Mouse (Mus musculus) forebrain, embryonic 16.5 days (tissue): ENCODE results near the gene Pecam1. TPM values are rescaled to one million over a fixed set of nuclear protein-coding genes. Genes with fewer than 3 reads are reported as not detected.

Experiments used
- ATAC-seq: fragments of 200-750 bp; cut with Nextera tagmentation; 2 replicates; pipeline ENCODE4 v1.8.0; 2017; ENCODE audit warnings: mild to moderate bottlenecking, moderate library complexity
- H3K27ac ChIP-seq: fragments of 300-500 bp; sonication (generic); 2 replicates; pipeline ENCODE4 v1.5.1; 2014; ENCODE audit warnings: low read length, control low read depth
- H3K27me3 ChIP-seq: fragments of 300-500 bp; sonication (generic); replicated peaks from 2 replicates; pipeline ENCODE4 v1.6.1; 2014; ENCODE audit warnings: low read length; ENCODE audit not compliant: control insufficient read depth, insufficient read depth
- H3K36me3 ChIP-seq: fragments of 300-500 bp; sonication (generic); 2 replicates; pipeline ENCODE4 v1.6.1; 2014; ENCODE audit not compliant: control insufficient read depth, insufficient read depth
- H3K4me1 ChIP-seq: fragments of 300-500 bp; sonication (generic); replicated peaks from 2 replicates; pipeline ENCODE4 v1.6.1; 2014; ENCODE audit warnings: low read length; ENCODE audit not compliant: control insufficient read depth, insufficient read depth
- H3K4me2 ChIP-seq: fragments of 300-500 bp; sonication (generic); 2 replicates; pipeline ENCODE4 v1.6.1; 2014; ENCODE audit warnings: mild to moderate bottlenecking, low read length, control low read depth
- H3K4me3 ChIP-seq: fragments of 300-500 bp; sonication (generic); replicated peaks from 2 replicates; pipeline ENCODE4 v1.5.1; 2014; ENCODE audit warnings: mild to moderate bottlenecking, low read length, control low read depth
- H3K9ac ChIP-seq: fragments of 300-500 bp; sonication (generic); replicated peaks from 2 replicates; pipeline ENCODE4 v1.6.1; 2014; ENCODE audit warnings: low read depth, low read length, control low read depth
- H3K9me3 ChIP-seq: fragments of 300-500 bp; sonication (generic); 2 replicates; pipeline ENCODE4 v1.6.1; 2016; ENCODE audit warnings: low read length; ENCODE audit not compliant: control insufficient read depth
- WGBS: fragments of 180-500 bp; shearing (Covaris S2); extraction: QIAGEN DNeasy Blood & Tissue Kit; methylation state at CpG from one replicate; pipeline ENCODE4 v1.1.7; 2014; 5-methylcytosine and 5-hydroxymethylcytosine counted together
- polyA plus RNA-seq: library from polyadenylated mRNA; unstranded; fragments of >200 nt; fragmentation: Nextera tagmentation; extraction: Ambion mirVana; gene quantifications from 2 replicates; pipeline ENCODE4 v1.2.1, GENCODE M21; 2015

Pecam1 gene
- polyA plus RNA-seq, 1 experiment from 2014 or later: 14.7 TPM

GRCm38 (mm10) chr11:106707866-106708265 is 42.6 kb downstream of the Pecam1 start:
- H3K36me3 ChIP-seq: no peaks in the 10 kb centered on the region
- H3K4me1 ChIP-seq: no peaks in the 10 kb centered on the region
- H3K27ac ChIP-seq: no peak overlapping the region
- no peaks in the 10 kb centered on the region for H3K9me3 ChIP-seq
- no peaks in the 10 kb centered on the region for H3K27me3 ChIP-seq
- ATAC-seq: no peak
- H3K4me3 ChIP-seq: no peak overlapping the region
- H3K9ac ChIP-seq: no peak overlapping the region
- H3K4me2 ChIP-seq: no peak overlapping the region
- WGBS: 84% methylated on average over 3 of the region's 3 CpGs

- Histone ChIP-seq H3K27ac (no peak overlapping the region), H3K27me3 (no peaks in the 10 kb centered on the region), H3K4me3 (no peak overlapping the region), H3K9ac (no peak overlapping the region), H3K4me1 (no peaks in the 10 kb centered on the region), H3K4me2 (no peak overlapping the region), H3K9me3 (no peaks in the 10 kb centered on the region), H3K36me3 (no peaks in the 10 kb centered on the region)
- WGBS: 77% methylated on average over 8 of the region's 8 CpGs
- no peak for ATAC-seq
These were observed 43.3 kb downstream of the Pecam1 start for GRCm38 (mm10) chr11:106707085-106707484.

GRCm38 (mm10) chr11:106706212-106706611 is 44.2 kb downstream of the Pecam1 start:
- H3K4me2 ChIP-seq: no peak overlapping the region
- H3K27ac ChIP-seq: no peak overlapping the region
- no peak overlapping the region for H3K4me3 ChIP-seq
- no peak overlapping the region for H3K9ac ChIP-seq
- H3K27me3 ChIP-seq: no peaks in the 10 kb centered on the region
- H3K36me3 ChIP-seq: no peaks in the 10 kb centered on the region
- no peaks in the 10 kb centered on the region for H3K9me3 ChIP-seq
- 69% methylated on average over 4 of the region's 4 CpGs for WGBS
- no peaks in the 10 kb centered on the region for H3K4me1 ChIP-seq
- ATAC-seq: no peak

- WGBS: 82% methylated on average over 9 of the region's 9 CpGs
- H3K36me3 ChIP-seq: no peaks in the 10 kb centered on the region
- H3K4me3 ChIP-seq: no peak overlapping the region
- ATAC-seq: no peak
- no peaks in the 10 kb centered on the region for H3K27me3 ChIP-seq
- no peak overlapping the region for H3K4me2 ChIP-seq
- H3K9ac ChIP-seq: no peak overlapping the region
- no peaks in the 10 kb centered on the region for H3K9me3 ChIP-seq
- no peaks in the 10 kb centered on the region for H3K4me1 ChIP-seq
- no peak overlapping the region for H3K27ac ChIP-seq
These were observed 45.9 kb downstream of the Pecam1 start for GRCm38 (mm10) chr11:106704399-106705111.

GRCm38 (mm10) chr11:106703931-106704330 is 46.5 kb downstream of the Pecam1 start:
- Histone ChIP-seq H3K27ac (no peak overlapping the region), H3K36me3 (no peaks in the 10 kb centered on the region), H3K4me3 (no peak overlapping the region), H3K4me1 (no peaks in the 10 kb centered on the region), H3K27me3 (no peaks in the 10 kb centered on the region), H3K9me3 (no peaks in the 10 kb centered on the region), H3K9ac (no peak overlapping the region), H3K4me2 (no peak overlapping the region)
- WGBS: 92% methylated on average over 7 of the region's 7 CpGs
- ATAC-seq: no peak

GRCm38 (mm10) chr11:106702584-106702983 is 47.8 kb downstream of the Pecam1 start:
- Histone ChIP-seq H3K4me3 (no peak overlapping the region), H3K4me1 (no peaks in the 10 kb centered on the region), H3K27ac (no peak overlapping the region), H3K36me3 (no peaks in the 10 kb centered on the region), H3K9ac (no peak overlapping the region), H3K4me2 (no peak overlapping the region), H3K9me3 (no peaks in the 10 kb centered on the region), H3K27me3 (no peaks in the 10 kb centered on the region)
- ATAC-seq: no peak
- WGBS: 81% methylated on average over 3 of the region's 3 CpGs

GRCm38 (mm10) chr11:106701589-106701988 is 48.8 kb downstream of the Pecam1 start:
- Histone ChIP-seq H3K9ac (no peak overlapping the region), H3K4me1 (no peaks in the 10 kb centered on the region), H3K4me2 (no peak overlapping the region), H3K9me3 (no peaks in the 10 kb centered on the region), H3K36me3 (no peaks in the 10 kb centered on the region), H3K27me3 (no peaks in the 10 kb centered on the region), H3K4me3 (no peak overlapping the region), H3K27ac (no peak overlapping the region)
- 70% methylated on average over 9 of the region's 9 CpGs for WGBS
- ATAC-seq: no peak

GRCm38 (mm10) chr11:106699083-106699482 is 51.3 kb downstream of the Pecam1 start:
- no peak for ATAC-seq
- Histone ChIP-seq H3K9me3 (no peaks in the 10 kb centered on the region), H3K4me3 (no peak overlapping the region), H3K4me2 (no peak overlapping the region), H3K4me1 (no peaks in the 10 kb centered on the region), H3K36me3 (no peaks in the 10 kb centered on the region), H3K9ac (no peak overlapping the region), H3K27ac (no peak overlapping the region), H3K27me3 (no peaks in the 10 kb centered on the region)
- WGBS: 94% methylated on average over 9 of the region's 9 CpGs

GRCm38 (mm10) chr11:106698289-106698688 is 52.1 kb downstream of the Pecam1 start:
- Histone ChIP-seq H3K27me3 (no peaks in the 10 kb centered on the region), H3K27ac (no peak overlapping the region), H3K4me3 (no peak overlapping the region), H3K36me3 (no peaks in the 10 kb centered on the region), H3K9me3 (no peaks in the 10 kb centered on the region), H3K4me1 (no peaks in the 10 kb centered on the region), H3K9ac (no peak overlapping the region), H3K4me2 (no peak overlapping the region)
- 92% methylated on average over 6 of the region's 6 CpGs for WGBS
- ATAC-seq: no peak

- H3K9ac ChIP-seq: no peak overlapping the region
- WGBS: 93% methylated on average over 3 of the region's 3 CpGs
- no peaks in the 10 kb centered on the region for H3K9me3 ChIP-seq
- H3K4me3 ChIP-seq: no peak overlapping the region
- no peaks in the 10 kb centered on the region for H3K36me3 ChIP-seq
- H3K27ac ChIP-seq: no peak overlapping the region
- H3K27me3 ChIP-seq: no peaks in the 10 kb centered on the region
- H3K4me2 ChIP-seq: no peak overlapping the region
- H3K4me1 ChIP-seq: no peaks in the 10 kb centered on the region
- no peak for ATAC-seq
These were observed 54.5 kb downstream of the Pecam1 start for GRCm38 (mm10) chr11:106695917-106696316.
